Mouse (Mus musculus) thymus, adult 2 months (tissue): ENCODE measurements around the gene Cep89.

Source experiments
- CTCF ChIP-seq: fragments of 200-500 bp; IDR thresholded peaks from 2 replicates; pipeline ENCODE4 v1.5.1; 2012; ENCODE audit warnings: mild to moderate bottlenecking, control low read depth, low read length, moderate library complexity, borderline replicate concordance; ENCODE audit not compliant: control insufficient read depth, poor library complexity, insufficient read depth; ENCODE audit errors: extremely low read depth
- POLR2A ChIP-seq: fragments of 200-500 bp; IDR thresholded peaks from 2 replicates; pipeline ENCODE4 v1.6.1; 2012; ENCODE audit warnings: mild to moderate bottlenecking, low read length, control low read depth, moderate library complexity; ENCODE audit not compliant: control insufficient read depth, poor library complexity, insufficient read depth; ENCODE audit errors: extremely low read depth

DNA sequence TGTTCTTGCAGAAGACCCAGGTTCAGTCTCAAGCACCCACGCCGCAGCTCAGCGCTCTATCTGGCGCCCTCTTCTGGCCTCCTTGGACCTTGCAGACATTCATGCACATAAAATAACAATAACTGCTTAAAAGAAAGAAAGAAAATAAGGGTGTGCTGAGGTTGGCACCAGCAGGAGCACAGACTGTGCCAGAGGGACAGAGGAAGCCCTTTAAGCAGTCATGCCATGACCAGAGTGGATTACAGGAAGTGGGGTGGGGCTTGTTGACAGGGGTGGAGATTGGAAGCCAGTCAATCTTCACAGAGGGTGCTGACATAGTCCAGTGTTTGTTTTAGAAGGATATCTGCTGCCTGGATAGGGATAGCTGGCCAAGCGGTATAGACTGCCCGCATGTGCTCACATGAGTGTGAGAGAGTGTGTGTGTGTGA is 10.3 kb upstream of the Cep89 start:
- TF ChIP-seq POLR2A (no peak), CTCF (peak; percentile 53; the same call in 1 of the 2 replicates)
